Mouse (Mus musculus) retina, postnatal 7 days (tissue): ENCODE data around the gene Scube2.

ENCODE experiments used
- DNase-seq: peaks from one replicate; pipeline ENCODE4 v3.0.0-alpha.2; 2012; ENCODE audit warnings: low read depth, low spot score

Scube2 gene

DNA sequence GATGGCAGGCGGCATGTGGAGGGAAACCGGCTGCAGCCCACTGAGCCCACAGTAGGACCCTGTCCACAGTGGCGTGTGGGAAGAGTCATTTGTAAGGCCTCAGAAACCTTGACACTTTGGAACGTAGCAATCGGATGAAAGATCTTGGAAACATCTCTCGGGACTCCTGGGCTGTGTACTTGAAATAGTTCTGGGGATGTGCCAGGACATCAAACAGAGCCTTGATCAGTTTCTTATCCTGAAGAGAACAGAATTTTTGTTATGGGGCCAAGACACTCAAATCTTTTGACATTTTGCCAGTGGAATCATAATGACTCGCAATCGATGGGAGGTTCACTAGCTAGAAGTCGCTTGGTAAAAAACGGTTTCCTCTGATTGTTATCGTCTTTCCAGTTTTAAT lies 66.3 kb downstream of the Scube2 start:
- DNase-seq: no peak

DNA sequence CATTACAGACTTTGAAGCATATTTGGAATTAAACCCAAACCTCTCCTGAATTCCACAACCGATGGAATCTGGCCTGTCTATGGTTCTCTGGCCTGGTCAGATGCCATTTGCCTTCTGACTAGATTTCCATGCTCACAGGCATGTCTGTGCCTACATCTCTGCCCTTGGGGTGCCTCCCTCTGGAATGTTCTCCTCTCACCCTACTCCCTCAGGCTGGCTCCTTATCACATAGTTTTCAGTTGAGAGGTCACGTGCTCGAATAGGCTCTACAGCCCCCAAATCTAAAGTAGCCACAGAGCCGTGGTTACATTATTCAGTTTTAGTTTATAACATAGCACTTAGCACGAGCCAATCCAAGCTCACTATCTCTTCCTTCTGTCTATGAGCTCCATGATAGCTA lies 69.9 kb downstream of the Scube2 start:
- no peak for DNase-seq

DNA sequence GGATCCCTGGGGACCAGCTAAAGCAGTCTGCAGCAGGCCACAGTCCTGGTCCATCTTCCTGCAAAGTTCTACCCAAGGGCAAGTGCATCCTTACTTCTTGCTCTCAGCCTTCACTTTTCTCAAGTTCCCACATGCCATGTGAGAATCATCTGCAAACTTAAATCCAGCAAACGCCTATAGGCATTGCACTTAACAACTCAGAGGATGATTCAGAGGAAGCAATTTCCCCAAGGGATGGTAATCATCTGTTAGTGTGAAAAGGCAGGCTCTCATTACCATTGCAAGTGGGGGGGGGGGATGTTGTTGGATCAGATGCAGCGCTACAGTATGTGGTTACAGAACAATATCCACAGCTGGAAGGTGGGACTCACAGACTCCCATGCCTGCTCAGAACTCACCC lies 70.9 kb downstream of the Scube2 start:
- DNase-seq: no peak

- DNase-seq: peak; percentile 56
Measured at GRCm38 (mm10) chr7:109792759-109793158, 72.7 kb downstream of the Scube2 start.

DNA sequence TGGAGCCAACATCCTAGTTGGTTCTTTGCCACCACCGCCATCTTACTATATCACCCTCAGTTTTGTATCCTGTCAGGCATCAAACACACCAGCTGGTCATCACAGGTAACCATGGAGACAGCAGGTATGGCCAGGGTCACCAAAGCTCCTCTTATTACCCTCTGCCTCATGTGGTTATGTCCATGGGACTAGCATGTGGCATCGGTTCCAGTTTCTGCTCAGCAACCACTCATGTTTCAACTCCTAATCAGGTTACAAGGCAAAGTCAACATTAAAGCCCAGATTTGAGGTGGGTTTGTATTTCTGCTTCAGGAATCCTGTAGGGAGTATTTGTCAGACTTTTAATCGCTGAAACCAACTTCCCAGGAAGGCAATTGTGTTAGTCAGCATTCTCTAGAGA lies 74.7 kb downstream of the Scube2 start:
- no peak for DNase-seq

GRCm38 (mm10) chr7:109787860-109788259 lies 77.6 kb downstream of the Scube2 start:
- DNase-seq: no peak

GRCm38 (mm10) chr7:109783281-109783680 lies 82.2 kb downstream of the Scube2 start:
- no peak for DNase-seq

GRCm38 (mm10) chr7:109781470-109782203 lies 83.8 kb downstream of the Scube2 start, which contains the start of gene Nrip3:
Gene Nrip3 (minus strand): TSS chr7:109782025.
- DNase-seq: peak; percentile 59

GRCm38 (mm10) chr7:109781087-109781469 lies 84.4 kb downstream of the Scube2 start:
- DNase-seq: no peak

DNA sequence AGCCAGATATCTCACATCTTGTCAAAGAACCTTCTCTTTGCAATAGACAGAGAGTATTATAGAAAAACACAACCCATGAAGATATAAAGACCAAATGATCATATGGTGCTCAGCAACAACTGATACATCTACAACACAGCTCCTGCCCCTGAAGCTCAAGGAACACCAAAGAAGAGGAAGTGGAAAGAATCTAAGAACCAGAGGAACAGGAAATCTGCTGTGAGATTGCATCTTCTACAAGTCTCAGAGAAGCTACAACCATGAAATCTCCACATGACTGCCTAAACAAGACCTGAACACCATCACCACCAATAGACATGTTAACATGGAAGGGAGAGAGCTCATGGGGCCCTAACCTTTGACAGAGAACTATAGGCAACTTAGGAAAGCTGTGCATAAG lies 93.2 kb downstream of the Scube2 start:
- DNase-seq: no peak

DNA sequence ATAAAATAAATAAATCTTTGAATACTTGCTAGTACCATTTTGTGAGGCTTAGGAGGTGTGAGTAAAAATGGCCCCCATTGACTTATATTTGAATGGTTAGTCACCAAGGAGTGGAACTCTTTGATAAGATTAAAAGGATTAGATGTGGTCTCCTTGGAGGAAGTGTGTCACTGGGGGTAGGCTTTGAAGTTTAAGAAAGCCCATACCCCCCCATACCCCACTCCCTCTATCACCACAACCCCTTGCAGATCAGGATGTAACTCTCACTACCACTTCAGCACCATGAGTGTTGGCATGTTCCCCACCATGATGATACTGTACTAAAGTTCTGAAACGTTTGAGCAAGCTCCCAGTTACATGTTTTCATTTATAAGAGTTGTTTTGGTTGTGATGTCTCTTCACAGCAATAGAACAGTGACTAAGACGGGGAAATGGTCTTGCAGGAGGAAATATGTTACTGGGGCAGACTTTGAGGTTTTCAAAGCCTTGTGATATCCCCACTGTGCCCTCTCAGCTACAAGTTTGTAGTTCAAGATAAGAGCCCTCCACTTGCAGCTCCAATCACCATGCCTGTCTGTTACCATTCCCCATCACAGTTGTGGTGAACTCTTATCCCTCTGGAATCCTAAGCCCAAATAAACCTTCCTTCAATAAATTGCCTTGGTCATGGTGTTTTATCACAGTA lies 96.6 kb downstream of the Scube2 start:
- no peak for DNase-seq

GRCm38 (mm10) chr7:109767575-109768350 lies 97.7 kb downstream of the Scube2 start:
- no peak for DNase-seq

DNA sequence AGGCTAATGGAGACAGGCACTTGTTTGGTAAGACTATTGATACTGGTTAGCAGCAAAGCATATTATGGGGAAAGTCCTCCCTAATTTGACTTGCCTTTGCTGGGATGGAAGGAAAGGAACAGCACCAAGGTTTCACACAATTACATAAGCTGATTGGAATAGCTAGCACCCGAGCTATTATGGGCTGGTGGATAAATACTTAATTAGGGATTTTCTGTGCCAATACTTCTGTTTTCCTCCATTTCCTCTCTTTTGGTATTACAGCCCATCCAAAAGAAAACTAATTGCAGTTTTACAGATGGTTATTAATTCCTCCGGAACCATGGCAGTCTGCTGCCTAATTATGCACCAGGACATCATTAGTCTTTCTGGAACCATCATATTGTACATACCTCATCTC lies 101.5 kb downstream of the Scube2 start:
- no peak for DNase-seq

GRCm38 (mm10) chr7:109756291-109756690 lies 109.2 kb downstream of the Scube2 start:
- no peak for DNase-seq

DNA sequence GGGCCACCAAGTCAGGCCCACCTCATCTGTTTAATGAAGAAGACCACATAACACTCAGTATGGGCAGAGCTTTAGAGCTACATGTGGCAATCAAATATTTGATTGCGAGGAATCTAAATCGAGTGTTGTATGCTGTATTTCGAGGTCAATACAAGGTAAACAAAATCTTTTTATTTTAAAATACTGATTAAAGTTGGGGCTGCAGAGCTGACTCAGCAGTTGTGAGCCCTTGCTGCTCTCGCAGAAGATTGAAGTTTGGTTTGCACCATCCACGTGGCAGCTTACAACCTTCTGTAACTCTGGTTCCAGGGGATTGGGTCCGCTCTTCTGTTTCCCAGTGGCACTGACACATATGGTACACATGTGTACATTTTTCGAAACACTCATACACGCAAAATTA lies 111.4 kb downstream of the Scube2 start:
- no peak for DNase-seq

DNA sequence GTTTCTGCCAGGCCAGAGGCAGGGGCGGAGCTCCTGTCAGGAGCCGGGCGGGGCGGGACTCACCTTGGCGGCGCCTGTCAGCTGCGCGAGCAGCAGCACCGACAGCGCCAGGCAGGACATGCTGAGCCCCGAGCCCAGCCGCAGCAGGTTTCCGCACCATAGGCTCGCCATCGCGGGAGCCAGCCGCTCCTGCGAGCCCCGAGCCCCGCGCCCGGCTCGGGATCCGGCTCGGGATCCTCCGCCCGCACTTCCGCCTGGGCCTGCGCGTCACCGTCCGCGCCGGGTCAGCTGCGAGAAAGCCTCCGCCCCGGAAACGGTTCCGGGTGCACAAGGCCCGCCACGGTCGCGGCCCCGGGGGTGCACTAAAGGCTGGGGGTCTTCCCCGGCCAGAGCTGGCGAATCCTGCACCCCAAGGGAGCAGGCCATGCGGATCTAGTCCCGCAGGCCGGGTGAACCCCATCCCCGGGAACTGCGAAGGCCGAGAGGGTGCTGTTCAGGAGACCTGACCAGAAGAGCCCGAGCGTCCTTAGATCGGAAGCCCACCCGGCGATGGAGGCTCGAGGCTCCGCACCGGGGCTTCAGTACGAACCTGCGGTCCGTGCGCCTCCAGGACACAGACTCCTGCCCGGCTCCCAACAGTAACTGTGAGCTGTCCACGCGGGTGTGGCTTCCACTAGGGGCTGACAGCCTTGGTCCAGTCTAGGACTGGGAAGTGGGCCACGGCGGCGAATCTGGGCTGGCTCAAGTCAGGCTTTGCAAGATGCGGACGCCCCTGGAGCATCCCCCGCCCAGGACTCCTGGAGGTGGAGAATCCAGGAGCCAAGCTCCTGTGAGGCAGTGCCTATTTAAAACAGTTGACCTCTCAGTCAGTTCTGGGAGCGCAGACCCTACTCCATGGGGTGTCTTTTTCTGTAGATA lies 113.2 kb downstream of the Scube2 start, which contains the start of gene Tmem9b:
Gene Tmem9b (minus strand): TSS at position 868 of the 918 bp plus-strand sequence.
- peak; percentile 56 for DNase-seq

- no peak for DNase-seq
Measured at GRCm38 (mm10) chr7:109751427-109752007, 114.0 kb downstream of the Scube2 start.
